Mouse (Mus musculus) brain, adult 2 months (tissue): ENCODE results near the gene Tcf15.

ENCODE experiments used
- DNase-seq: peaks from one replicate; pipeline ENCODE4 v3.0.0; 2011; ENCODE audit warnings: low read depth, low spot score

Gene Tcf15

GRCm38 (mm10) chr2:152143279-152144157, at the start of gene Tcf15:
TSS of gene Tcf15 (plus strand) at chr2:152143561.
- peak; percentile 24 for DNase-seq

GRCm38 (mm10) chr2:152094856-152095545, 48.4 kb upstream of the Tcf15 start:
- DNase-seq, result no peak

- no peak for DNase-seq
These were observed 46.4 kb upstream of the Tcf15 start for GRCm38 (mm10) chr2:152096922-152097321.

- peak; percentile 37 for DNase-seq
These were observed 45.4 kb upstream of the Tcf15 start for GRCm38 (mm10) chr2:152097916-152098315.

GRCm38 (mm10) chr2:152099538-152099937, 43.8 kb upstream of the Tcf15 start:
- no peak for DNase-seq

- DNase-seq, result peak; percentile 89
These were observed 41.6 kb upstream of the Tcf15 start for GRCm38 (mm10) chr2:152101761-152102160.

GRCm38 (mm10) chr2:152102369-152102768, 41.0 kb upstream of the Tcf15 start:
- DNase-seq, result peak; percentile 78

GRCm38 (mm10) chr2:152104711-152105317, 38.5 kb upstream of the Tcf15 start:
- peak; percentile 54 for DNase-seq

GRCm38 (mm10) chr2:152105318-152106224, 37.8 kb upstream of the Tcf15 start, which contains the start of gene Srxn1:
TSS of gene Srxn1 (plus strand) at chr2:152105516.
- DNase-seq, result peak; percentile 98

- no peak for DNase-seq
These were observed 37.2 kb upstream of the Tcf15 start for GRCm38 (mm10) chr2:152106225-152106595.

GRCm38 (mm10) chr2:152106597-152106996, 36.8 kb upstream of the Tcf15 start:
- no peak for DNase-seq

GRCm38 (mm10) chr2:152108702-152109101, 34.7 kb upstream of the Tcf15 start:
- no peak for DNase-seq

- no peak for DNase-seq
These were observed 34.0 kb upstream of the Tcf15 start for GRCm38 (mm10) chr2:152109386-152109785.

- peak; percentile 47 for DNase-seq
These were observed 32.0 kb upstream of the Tcf15 start for GRCm38 (mm10) chr2:152111311-152111710.

GRCm38 (mm10) chr2:152111920-152112319, 31.4 kb upstream of the Tcf15 start:
- peak; percentile 95 for DNase-seq

- no peak for DNase-seq
These were observed 30.9 kb upstream of the Tcf15 start for GRCm38 (mm10) chr2:152112490-152112889.

- peak; percentile 80 for DNase-seq
These were observed 30.4 kb upstream of the Tcf15 start for GRCm38 (mm10) chr2:152112970-152113369.

- no peak for DNase-seq
These were observed 29.0 kb upstream of the Tcf15 start for GRCm38 (mm10) chr2:152114057-152114975.

- DNase-seq, result no peak
These were observed 25.7 kb upstream of the Tcf15 start for GRCm38 (mm10) chr2:152117694-152118093.

GRCm38 (mm10) chr2:152119228-152119865, 24.0 kb upstream of the Tcf15 start:
- no peak for DNase-seq
